Mouse (Mus musculus) heart, adult 10 weeks (tissue): ENCODE measurements around the gene 4833427G06Rik. TPM values are rescaled to one million over a fixed set of nuclear protein-coding genes. Genes with fewer than 3 reads are reported as not detected.

ENCODE experiments used
- polyA plus RNA-seq: library from polyadenylated mRNA; stranded (reverse); fragments of 350-450 nt; fragmentation: Illumina TruSeq; extraction: RNeasy Lipid Tissue Mini Kit (QIAGEN cat#74804); gene quantifications from one replicate; pipeline ENCODE4 v1.2.3, GENCODE M21; 2014; ENCODE audit warnings: low read depth, low replicate concordance

4833427G06Rik gene
- not detected for polyA plus RNA-seq

DNA sequence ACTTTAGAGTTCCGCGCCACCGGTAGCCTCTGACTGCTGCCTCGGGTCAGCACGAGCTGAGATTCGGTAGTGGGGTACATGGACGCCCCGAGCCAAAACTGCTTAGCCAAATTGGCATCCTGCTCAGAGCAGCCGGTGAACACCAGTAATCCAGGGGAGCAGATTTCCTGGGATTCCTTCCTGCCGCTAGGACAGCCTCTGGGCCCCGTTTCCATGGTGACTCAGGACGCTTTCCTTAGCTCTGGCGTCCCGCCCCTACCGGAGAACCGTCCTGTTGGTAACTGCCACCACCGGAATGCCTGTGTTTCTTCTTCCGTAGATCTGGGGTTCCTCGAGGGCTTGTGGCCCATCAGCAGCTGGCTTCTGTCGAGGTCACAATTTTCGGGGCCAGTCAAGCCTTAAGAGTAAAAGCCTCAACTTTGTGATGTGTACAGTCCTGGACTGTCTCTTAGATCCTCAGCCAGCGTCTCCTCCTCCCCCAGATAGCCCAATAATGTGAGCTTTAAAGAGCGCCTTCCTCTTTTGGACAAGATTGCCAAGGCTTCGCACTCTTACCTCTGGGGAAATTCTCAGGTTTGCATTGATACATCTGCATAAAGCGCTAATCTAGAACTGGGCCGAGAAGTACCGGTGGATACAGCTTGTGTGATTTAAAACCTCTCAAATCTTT lies at the start of gene 4833427G06Rik:
4833427G06Rik (minus strand) TSS at position 323 of the 670 bp plus-strand sequence.

DNA sequence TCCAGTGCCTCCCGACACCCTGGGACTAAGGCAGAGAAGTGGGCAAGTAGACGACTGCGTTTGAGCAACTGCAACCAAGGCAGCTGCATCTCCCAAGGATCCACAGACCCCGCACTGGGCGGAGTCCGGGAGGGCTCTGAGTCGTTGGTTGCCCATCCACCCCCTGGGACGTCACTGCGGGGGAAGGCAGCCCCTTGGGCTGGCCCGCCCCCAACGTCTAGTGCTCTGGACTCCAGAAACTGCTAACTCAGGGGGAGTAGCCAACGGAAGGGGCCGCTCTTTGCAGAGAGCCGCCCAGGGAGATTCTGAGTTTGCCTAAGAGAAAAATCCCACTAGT lies 24.9 kb downstream of the 4833427G06Rik start, which contains the start of gene Layn:
Layn (minus strand) TSS at position 116 of the 337 bp plus-strand sequence.

DNA sequence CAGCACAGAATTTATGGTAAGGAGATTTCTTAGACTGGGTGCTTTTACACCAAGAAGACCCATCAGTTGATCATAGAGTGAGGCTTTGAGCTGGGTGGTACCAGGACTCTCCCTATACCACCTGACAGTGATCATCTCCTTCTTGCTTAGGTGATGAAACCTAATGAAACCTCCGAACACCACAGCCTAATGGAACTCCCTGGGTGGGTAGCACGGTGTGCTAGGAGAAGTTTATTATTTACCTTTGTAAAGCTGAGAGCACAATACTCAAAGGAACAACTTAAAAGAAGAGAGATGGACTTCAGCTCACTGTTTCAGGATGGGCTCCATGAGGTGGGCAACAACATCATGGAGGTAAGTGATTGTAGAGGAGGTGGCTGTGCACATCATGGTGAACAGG lies 41.3 kb downstream of the 4833427G06Rik start, which contains the start of gene Btg4:
Btg4 (plus strand) TSS at position 301 of the 400 bp plus-strand sequence.

Other genes starting within 250 kb of the 4833427G06Rik start
- gene Sik2, start 93.0 kb downstream of the 4833427G06Rik start, polyA plus RNA-seq, result 14.8 TPM
- gene Btg4, start 41.2 kb downstream of the 4833427G06Rik start, polyA plus RNA-seq, result not detected
- gene Layn, start 25.0 kb downstream of the 4833427G06Rik start, polyA plus RNA-seq, result 4.8 TPM
- not detected for gene Gm32742, start 63.4 kb upstream of the 4833427G06Rik start, polyA plus RNA-seq
- 0.39 TPM for gene Pou2af1, start 111.6 kb upstream of the 4833427G06Rik start, polyA plus RNA-seq
- gene Colca2, start 176.5 kb upstream of the 4833427G06Rik start, polyA plus RNA-seq, result 2.1 TPM
- not detected for gene 1810046K07Rik, start 226.8 kb upstream of the 4833427G06Rik start, polyA plus RNA-seq